Mouse (Mus musculus) liver, adult 2 months (tissue): ENCODE measurements at regions not wholly inside any gene's neighbourhood (a gene's known extent, or its start where the extent isn't known, plus 50 kb on each side); places are given as distances from the start of the nearest gene placed in this dataset.

ENCODE experiments used
- CTCF ChIP-seq: fragments of 200-500 bp; IDR thresholded peaks from 2 replicates; pipeline ENCODE4 v1.5.1; 2011; ENCODE audit warnings: low read depth, low read length, control low read depth
- POLR2A ChIP-seq: fragments of 200-500 bp; IDR thresholded peaks from 2 replicates; pipeline ENCODE4 v1.6.1; 2011; ENCODE audit warnings: low read length, control low read depth; ENCODE audit not compliant: insufficient read depth; ENCODE audit errors: extremely low read depth

DNA sequence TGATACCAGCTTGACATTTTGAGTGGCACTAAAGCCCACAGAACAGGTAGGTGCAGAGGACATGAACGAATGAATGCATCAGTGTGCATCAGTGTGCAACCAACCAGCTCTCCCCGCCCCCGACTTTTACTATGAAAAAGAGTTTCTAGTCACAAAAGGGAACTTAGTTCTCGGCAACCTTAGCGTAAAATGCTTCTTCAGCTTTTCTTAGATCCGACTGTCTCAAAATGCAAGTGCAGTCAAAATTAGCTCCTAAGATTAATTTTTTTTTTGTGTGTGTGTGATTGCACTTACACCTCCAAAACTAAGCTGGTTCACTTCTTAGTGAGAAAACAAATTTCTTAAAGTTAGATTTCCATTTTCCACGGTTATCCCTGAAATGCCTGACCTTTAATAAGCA lies 77.1 kb upstream of the Zeb2 start:
- TF ChIP-seq CTCF (no peak), POLR2A (no peak)
